Mouse (Mus musculus) ES-Bruce4 (cell line): Measurements from ENCODE around the gene Serbp1.

Source experiments
- CTCF ChIP-seq: IDR thresholded peaks from one replicate; pipeline ENCODE4 v1.8.1; 2011; ENCODE audit warnings: low read depth, low read length
- POLR2A ChIP-seq: IDR thresholded peaks from one replicate; pipeline ENCODE4 v1.8.1; 2011; ENCODE audit warnings: low read length; ENCODE audit not compliant: insufficient read depth

- TF ChIP-seq CTCF (no peak), POLR2A (no peak)
Observed at GRCm38 (mm10) chr6:67337943-67338342, 100.0 kb downstream of the Serbp1 start.
